Mouse (Mus musculus) frontal cortex, postnatal 10 days (tissue): ENCODE data around the gene Rab7b.
A peak's percentile ranks its signal among the peaks of the same experiment; 100 is the strongest.

ENCODE experiments used
- DNase-seq, 2 experiments: peaks; one replicate each; pipeline ENCODE4 v3.0.0; 2022; ENCODE audit warnings: low spot score in 2 of 2, mixed read lengths in 1 of 2

Rab7b gene

DNA sequence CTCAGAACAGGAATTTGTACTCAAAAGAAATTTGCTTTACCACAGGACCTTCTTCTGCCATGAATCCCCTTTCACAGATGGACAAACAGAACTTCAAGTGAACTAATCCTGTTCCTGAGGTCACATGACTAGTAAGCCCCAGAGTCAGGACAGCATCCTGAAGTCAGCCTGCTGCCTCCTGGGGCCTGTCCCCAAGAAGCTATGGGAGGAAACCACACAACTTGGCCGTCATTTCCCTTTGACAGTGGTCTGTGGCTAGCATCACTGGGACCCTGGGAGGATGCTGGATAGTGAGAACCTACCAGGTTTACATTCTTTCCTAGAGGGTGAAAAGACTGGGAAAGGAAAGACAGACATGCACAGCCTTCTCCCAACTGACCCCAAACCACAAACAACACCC is 50.3 kb downstream of the Rab7b start:
- DNase-seq: no peak

DNA sequence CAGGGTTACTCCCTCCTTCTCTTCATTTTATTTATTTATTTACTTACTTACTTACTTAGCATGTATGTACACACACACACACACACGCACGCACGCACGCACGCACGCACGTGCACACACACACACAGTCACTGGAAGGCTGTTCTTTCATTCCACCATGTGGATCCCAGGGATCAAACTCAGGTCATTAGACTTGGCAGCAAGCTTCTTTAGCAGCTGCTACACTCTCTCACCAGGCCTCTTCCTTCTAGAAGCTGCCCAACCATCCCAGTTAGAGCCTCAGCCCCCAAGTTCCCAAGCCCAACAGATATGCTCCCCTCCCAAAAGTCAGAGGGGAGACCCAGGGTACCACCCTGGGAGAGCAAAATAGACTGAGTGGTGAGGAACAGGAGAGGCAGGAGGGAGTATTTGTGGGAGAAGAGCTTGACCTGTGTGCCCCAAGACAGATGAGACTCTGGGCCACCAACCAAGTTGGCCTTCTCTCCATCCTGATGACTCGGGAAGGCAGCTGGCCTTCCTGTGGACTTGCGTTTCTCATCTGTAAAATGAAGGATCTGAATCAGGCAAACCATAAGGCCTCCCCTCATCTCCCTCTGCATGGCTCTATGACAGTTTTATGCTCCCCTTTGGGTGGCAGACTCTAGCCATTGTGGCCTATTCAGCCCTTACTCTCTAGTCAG is 51.1 kb downstream of the Rab7b start:
- DNase-seq: no peak

DNA sequence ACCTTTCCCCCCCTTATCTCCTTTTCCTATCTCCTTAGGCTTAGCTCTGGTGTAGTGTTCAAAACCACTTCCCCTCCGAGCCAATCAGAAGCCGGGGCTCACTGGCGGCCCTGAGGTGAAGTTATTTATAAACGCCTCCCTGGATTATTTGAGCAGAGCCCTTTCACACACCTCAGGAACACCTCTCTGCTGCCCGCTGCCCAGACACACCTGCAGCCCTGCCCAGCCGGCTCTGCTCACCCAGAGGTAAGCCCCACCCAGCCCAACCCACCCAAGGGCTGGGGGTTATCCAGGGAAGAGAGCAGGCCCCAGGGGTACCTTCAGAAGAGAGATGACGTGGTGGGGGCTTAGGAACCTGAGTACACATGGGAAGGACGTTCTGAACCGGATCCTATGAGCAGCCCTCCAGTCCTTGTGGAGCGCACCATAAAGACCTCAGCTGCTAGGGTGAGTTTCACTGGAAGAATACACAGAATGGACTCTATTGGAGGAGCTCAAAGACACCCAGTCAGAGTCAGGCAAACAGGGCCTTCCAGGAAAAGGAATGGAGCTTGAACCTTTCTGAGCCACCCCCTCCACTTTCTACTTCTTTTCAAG is 55.5 kb downstream of the Rab7b start, which contains the start of gene Slc26a9:
Slc26a9 (plus strand) TSS at position 155 of the 597 bp plus-strand sequence.
- no peak for DNase-seq

DNA sequence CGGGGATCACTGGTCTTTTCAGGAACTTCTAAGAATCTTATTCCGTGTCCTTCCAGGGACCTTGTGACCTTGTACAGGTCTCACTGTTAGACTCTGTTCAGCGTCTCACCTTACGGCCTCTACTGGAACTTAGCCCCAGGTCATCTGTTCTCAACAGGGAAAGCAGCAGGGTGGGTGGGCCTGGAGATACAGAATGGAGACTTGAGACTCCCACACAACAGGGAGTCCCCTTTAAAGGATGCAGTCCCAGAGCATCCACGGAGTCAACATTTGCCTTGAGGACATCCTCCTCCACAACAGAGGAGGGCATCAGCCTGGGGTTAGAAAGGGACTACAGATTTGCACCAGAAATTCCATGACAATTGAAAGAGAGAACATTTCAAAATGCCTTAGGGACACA is 56.9 kb downstream of the Rab7b start:
- DNase-seq: no peak

DNA sequence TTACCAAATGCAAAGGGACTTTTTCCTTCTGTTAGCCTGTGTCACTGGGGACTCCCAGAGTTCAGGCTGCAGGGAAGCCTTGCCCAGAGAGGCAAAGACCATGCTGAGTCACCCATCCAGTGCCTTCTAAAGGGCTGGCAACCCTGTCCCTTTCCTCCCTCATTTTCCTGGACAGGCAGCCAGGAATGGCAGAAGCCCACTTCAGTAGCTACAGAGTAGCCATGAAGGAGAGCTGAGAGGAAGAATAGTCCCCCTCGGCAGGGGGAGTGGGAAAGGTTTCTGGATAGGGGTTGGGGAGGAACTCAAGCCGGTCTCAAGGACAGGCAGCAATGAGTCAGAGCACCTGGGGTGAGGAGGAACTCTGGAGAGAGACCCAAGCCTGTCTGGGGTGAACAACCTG is 59.3 kb downstream of the Rab7b start:
- no peak for DNase-seq

DNA sequence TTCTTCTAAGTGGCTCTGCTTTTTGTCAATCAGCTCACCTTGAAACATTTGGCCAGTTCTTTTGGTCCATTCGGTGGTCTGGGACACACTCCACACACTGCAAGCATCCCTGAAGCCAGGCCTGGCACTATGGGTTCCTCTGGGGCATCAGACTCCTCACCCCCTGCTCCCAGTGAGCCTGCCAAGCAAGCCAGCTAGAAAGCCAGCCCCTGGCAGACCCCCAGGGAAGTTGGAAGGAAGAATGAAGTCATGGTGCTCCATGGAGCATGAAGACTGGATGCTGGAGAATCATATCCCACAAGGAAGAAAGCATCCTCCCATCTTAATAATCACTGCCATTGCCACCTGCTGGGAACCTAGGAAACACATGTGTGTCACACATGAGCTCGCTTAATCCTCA is 60.1 kb downstream of the Rab7b start:
- DNase-seq: no peak

DNA sequence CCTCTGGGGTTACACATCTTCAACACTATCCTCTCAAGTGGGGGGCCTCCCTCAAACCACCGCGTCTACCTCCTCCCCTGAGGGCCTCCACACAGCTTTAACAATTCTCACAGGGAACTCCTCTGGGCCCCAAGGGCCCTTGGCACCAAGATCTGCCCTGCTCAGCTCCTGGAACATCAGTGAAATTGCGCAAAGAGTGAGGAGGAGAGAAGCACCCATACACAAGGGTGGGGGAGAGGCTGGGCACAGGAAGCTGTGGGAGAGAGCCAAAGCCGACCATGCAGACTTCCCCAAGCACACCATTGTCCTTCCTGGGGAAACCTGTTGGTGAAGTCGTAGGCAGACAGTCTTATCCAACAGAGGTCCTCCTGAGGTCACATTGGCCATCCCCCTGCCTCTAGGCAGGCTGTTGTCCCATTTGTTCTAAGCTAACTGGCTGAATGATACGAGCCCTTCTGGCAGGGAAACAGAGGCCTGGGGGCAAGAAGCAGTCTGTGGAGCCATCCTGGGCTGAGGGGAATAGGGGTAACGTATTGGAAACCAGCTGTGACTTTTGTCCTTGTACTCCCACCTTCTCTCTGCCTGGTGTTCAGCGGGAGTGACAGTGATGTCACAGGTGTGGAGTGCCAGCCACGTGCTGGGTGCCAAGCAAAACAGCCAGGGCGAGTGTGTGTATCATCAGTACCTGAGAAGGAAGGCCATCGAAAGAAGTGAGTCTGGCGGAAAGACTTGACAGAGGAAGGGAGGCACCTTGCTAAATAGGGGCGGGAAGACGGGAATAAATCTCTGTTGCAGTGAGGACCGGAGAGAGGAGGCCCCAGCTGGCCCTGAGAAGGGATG is 61.4 kb downstream of the Rab7b start:
- no peak for DNase-seq

DNA sequence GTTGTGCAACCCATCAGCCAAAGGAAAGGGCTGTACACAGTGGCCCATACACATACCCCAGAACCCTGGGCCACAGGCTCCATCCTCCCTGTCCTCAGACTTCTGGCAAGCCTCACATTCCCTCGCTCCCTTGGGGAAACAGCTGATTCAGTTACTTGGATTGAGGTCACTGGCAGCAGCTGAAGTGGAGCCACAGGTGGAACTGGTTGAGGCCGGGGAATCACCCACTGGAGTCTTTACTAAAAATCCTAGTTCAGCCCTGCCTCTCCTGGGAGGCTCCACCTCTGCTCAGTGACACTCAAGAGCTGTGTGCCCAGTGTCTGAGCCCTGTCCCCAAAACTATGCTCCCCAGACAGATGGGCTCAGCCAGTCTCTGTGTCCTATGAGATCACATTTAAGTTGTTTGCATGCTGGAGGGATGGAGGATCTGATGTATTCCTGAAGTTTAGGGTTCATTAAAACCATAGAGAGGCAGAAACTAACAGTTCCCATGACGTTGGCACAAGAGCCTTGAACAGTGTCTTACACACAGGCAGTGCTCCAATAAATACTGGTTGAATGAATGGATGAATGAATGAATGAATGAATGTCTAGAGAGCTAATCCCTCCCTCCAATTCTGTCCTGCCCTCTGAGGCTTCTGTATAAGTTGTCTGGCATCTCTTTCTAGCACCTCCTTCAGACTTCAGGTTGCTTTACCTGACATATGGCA is 62.8 kb downstream of the Rab7b start:
- DNase-seq: no peak

DNA sequence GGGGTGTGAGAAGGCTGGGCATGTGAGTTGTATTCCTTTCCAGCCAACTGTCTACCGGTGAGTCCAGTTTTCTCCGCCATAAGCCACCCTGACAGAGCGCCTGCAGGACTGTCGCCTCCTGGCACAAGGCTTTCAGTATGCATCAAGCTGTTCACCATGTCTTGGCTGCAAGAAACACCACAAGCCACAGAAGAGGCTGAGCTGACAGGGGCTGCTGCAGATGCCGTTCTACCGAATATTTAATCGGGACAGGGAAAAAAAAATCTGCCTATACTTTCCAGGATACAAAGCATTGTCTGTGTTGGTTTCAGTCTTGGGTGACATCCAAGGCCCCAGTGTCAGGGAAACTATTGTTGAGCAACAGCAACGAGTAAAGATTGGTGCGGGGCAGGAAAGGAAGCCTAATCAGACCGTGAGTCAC is 63.4 kb downstream of the Rab7b start:
- DNase-seq: no peak

DNA sequence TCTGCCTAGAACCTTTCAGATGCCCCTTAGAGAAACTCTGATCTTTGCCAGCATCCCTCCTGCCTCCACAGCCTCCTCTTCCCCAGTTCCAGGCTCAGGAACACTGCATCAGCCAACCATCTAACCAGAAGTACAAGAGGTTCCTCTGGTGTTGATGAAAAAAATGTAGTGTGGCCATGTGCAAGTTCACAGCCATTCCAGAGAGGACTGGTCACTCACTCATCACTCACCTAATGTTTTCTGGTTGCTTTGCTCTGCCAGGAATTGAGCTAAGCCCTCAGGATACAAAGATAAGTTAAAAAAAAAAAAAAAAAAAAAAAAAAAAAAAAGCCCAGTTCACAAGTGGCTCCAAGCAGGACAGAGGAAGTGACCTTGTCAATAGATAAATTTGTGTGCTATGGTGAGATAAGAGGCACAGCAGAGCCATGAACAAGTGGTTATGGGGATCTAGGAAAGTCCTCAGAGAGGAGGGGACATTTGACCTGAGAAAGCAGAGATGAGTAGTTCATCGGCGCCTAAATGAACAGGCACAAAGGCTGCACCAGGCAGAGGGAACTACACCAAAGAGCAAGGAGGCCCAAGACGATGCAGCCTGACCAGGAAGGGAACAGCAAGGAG is 65.8 kb downstream of the Rab7b start:
- DNase-seq: no peak

DNA sequence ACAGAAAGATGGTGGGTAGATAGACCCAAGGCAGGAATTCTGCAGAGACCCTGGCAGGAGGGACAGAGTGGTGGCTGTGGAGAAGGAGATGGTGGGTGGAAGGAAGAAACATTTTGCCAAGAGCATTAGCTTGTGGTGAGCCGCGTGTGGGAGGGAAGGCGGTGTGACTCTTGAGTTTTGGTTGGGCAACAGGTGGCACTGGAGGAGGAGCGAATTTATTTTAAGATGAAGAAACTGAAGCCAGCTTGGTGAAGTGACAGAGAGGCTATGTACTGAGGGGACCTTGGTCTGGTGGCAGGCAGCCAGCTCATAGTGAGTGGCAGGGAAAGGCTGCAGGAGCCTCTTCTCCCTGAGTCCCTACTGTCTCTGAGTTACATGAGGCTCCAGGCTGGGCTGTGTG is 66.4 kb downstream of the Rab7b start:
- DNase-seq: peak; percentile 22 to 43

DNA sequence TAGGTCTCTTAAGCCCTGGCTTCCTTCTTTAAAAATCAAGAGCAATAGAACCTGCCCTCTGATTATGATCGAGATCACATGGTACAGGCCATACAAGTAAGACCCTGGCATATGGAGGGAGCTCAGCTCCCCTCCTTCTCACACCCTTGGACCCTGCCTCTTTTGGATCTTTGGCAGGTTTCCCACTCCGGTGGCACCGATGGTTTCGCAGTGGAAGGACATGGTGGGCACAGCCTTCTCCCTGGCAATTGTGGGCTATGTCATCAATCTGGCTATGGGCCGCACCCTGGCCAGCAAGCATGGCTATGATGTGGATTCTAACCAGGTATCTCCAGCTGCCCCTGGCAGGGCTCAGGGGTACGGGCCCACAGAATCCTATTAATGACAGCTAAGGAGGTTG is 68.7 kb downstream of the Rab7b start:
- DNase-seq: no peak

DNA sequence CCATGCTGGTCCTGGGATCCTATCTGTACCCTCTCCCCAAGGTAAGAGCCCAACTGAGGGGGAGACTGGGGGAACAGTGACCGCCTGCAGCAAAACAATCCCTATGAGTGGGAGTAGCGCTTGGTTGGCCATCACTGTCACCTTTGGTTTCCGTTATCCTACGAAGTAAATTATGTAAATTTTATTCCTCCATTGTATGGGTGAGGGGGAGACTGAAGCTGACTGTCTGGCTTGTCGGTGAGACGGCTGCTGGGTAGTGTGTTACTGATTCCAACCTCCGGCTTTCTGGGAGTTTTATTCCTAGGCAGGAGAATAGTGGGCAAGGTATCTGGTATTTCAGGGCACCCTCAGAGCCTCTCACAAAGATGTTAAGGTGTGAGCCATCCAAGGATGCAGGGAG is 70.3 kb downstream of the Rab7b start:
- DNase-seq: no peak

DNA sequence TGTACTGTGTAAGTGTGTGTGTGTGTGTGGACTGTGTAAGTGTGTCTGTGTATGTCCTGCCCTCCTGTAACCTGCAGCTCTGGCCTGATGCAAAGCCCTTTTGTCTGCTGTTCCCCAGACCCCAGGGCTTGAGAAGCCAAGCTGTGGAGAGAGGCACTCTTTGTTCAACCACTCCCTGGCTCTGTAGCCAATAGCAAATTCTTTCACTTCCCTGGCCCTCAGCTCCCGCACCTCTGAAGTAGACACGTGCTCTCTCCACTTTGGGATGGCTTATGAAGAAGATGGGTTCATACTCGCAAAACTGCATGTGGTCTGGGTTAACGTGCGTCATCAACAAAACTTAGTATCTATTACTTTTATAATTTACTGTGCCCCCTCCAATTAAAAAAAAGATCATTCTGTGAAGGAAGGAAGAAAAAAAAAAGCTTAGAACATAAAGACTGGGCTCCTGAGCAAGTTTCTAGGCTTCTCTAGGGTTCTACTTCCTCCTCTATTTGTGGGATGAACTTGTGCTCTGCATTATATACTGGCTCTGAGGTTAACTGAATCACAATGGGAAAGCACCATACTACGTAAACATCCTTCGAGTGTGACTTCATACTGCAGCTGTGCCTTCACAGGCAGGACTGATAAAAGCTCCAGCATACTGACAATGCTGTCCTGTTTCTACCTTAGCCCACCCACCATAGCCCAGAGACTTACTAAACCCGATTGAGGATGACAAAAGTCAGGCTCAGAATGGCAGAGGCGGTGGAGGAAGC is 71.4 kb downstream of the Rab7b start:
- DNase-seq: no peak

DNA sequence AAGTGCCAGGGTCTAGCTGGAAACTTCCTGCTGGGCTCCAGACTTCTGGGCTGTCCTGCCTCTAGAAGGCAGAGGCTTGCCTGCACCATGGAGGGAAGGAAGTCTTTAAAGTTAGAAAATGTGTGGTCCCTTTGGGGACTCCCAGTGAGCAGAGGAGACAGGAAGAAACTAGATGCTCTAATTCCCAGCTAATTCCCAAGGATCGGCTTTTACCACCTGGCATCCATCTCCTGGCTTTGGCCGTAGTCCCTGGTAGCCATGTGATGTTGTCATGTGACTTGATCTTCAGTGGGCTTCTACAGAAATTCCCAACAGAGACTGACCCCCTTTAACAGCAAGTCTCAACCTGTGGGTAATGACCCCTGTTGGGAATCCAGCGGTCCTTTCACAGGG is 71.9 kb downstream of the Rab7b start:
- no peak for DNase-seq

DNA sequence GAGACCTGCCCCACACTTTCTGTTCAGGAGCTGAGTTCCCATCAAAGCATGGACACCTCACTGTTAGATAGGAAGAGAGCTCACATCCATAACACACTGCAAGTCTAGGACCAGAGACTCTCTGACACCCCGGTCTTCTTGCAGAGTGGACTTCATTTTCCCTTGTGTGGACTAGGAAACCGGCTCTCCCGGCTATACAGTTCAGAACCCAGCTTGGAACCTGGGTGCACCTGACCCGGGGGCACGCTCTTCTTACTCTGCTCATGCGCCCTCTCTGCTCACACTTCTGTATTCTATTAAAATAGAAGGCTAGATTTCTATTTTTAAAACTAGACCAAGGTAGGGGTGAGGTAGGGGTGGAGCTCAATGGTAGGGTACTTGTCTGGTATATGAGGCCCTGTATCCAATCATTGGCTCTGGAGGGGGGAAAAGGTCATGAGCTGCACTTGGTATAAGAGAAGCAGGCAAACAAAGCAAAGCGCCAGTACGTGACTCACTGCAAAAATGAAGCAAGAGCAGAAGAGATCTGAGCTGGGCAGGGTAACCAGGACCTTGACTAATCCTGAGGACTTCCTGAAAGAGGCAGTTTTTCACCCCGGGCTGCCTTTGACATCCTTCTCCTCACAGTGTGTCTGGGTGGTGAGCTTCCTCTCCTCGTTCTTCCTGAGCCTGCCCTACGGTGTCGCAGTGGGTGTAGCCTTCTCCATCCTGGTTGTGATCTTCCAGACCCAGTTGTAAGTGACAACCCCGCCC is 72.8 kb downstream of the Rab7b start:
- peak in 1 of 2 experiments; percentile 3 for DNase-seq

DNA sequence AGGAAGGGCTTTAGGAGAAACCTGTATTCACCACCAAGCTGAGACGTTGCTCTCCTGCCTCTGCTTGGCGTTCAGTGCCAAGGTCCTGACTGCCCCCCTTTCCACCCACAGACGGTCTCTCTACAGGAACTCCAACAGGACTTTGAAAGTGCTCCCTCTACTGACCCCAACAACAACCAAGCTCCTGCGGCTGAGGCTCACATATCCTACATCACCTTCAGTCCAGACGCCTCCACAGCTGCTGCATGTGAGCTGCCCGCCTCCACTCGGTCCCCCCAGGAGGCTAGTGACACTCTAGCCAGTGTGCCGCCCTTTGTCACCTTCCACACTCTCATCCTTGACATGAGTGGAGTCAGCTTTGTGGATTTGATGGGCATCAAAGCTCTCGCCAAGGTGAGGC is 75.2 kb downstream of the Rab7b start:
- DNase-seq: peak in 1 of 2 experiments; percentile 6

DNA sequence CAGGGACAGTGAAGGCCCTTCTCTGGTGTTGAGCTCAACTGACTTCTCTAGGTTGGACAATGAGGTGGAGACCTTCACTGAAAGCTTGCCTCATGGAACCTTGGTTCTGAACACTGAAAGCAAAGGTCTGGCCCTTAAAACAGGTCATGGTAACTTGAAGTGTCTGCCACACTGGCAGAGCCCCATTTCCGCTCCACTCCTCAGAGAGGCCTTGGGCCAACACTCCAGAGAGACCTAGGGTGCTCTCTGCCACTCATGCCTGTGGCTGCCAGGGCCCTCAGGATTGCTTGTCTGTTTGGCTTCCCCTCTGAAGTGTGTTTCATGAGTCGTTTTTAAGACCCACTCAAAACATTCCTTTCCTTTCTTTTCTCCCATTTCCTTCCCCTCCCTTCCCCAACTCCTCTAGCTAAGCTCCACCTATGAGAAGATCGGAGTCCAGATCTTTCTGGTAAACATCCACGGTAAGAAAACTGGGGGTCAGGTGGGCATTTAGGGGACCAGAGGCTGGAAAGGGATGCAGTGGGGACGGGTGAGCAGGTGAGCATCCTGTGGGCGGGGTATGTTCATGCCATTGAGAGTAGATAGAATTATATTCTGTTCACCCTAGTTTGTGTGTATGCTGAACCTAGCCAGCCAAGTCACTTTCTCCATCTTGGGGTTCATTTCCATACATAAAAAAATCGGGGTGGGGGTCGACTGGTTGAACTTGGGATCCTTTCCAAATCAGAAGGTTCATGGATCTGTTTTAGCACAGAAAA is 76.3 kb downstream of the Rab7b start:
- peak; percentile 3 to 5 for DNase-seq
